Mouse (Mus musculus) neural tube, embryonic 15.5 days (tissue): ENCODE measurements around the gene Mt4. TPM values are rescaled to one million over a fixed set of nuclear protein-coding genes. Genes with fewer than 3 reads are reported as not detected.
"Not testable (repeated sequence)": the region's sequence is repeated elsewhere in the genome, so short reads cannot be mapped to it uniquely, and the experiment has no call there.

ENCODE experiments used
- ATAC-seq: fragments of 200-750 bp; cut with Nextera tagmentation; 2 replicates; pipeline ENCODE4 v1.8.0; 2017; ENCODE audit warnings: mild to moderate bottlenecking, moderate TSS enrichment, moderate library complexity; ENCODE audit not compliant: low FRiP score
- H3K27ac ChIP-seq: fragments of 300-500 bp; sonication (generic); replicated peaks from 2 replicates; pipeline ENCODE4 v1.5.1; 2015; ENCODE audit warnings: mild to moderate bottlenecking, inconsistent platforms
- H3K27me3 ChIP-seq: fragments of 300-500 bp; sonication (generic); replicated peaks from 2 replicates; pipeline ENCODE4 v1.6.1; 2015; ENCODE audit warnings: inconsistent platforms
- H3K36me3 ChIP-seq: fragments of 300-500 bp; sonication (generic); 2 replicates; pipeline ENCODE4 v1.6.1; 2015; ENCODE audit warnings: inconsistent platforms
- H3K4me1 ChIP-seq: fragments of 300-500 bp; sonication (generic); 2 replicates; pipeline ENCODE4 v1.6.1; 2015; ENCODE audit warnings: inconsistent platforms
- H3K4me2 ChIP-seq: fragments of 300-500 bp; sonication (generic); 2 replicates; pipeline ENCODE4 v1.6.1; 2015; ENCODE audit warnings: inconsistent platforms, mild to moderate bottlenecking, moderate library complexity
- H3K4me3 ChIP-seq: fragments of 300-500 bp; sonication (generic); replicated peaks from 2 replicates; pipeline ENCODE4 v1.5.1; 2015; ENCODE audit warnings: mild to moderate bottlenecking, inconsistent platforms
- H3K9ac ChIP-seq: fragments of 300-500 bp; sonication (generic); replicated peaks from 2 replicates; pipeline ENCODE4 v1.6.1; 2015; ENCODE audit warnings: mild to moderate bottlenecking, inconsistent platforms
- H3K9me3 ChIP-seq: fragments of 300-500 bp; sonication (generic); replicated peaks from 2 replicates; pipeline ENCODE4 v1.6.1; 2016; ENCODE audit warnings: inconsistent platforms
- WGBS: fragments of 180-500 bp; shearing (Covaris S2); methylation state at CpG from one replicate; pipeline ENCODE4 v1.1.7; 2015; ENCODE audit warnings: mixed read lengths; 5-methylcytosine and 5-hydroxymethylcytosine counted together
- polyA plus RNA-seq: library from polyadenylated mRNA; unstranded; fragments of >200 nt; fragmentation: Nextera tagmentation; extraction: Ambion mirVana; gene quantifications from 2 replicates; pipeline ENCODE4 v1.2.1, GENCODE M21; 2015

The Mt4 gene
- polyA plus RNA-seq, 1 experiment from 2014 or later, result not detected

- no peak overlapping the region for H3K4me3 ChIP-seq
- no peaks in the 10 kb centered on the region for H3K27me3 ChIP-seq
- H3K4me1 ChIP-seq, result peaks cover 3% of the 10 kb centered on the region; the same call in 1 of the 2 replicates
- ATAC-seq, result no peak
- no peak overlapping the region for H3K27ac ChIP-seq
- 68% methylated on average over 1 of the region's 1 CpGs for WGBS
- H3K36me3 ChIP-seq, result no peaks in the 10 kb centered on the region
- no peak overlapping the region for H3K9ac ChIP-seq
- no peak overlapping the region for H3K4me2 ChIP-seq
- H3K9me3 ChIP-seq, result no peaks in the 10 kb centered on the region
Observed at GRCm38 (mm10) chr8:94113435-94113834, 23.6 kb upstream of the Mt4 start.

GRCm38 (mm10) chr8:94113972-94114371 is 23.0 kb upstream of the Mt4 start:
- Histone ChIP-seq H3K4me1 (peaks cover 8% of the 10 kb centered on the region), H3K9me3 (no peaks in the 10 kb centered on the region), H3K27ac (no peak overlapping the region), H3K4me3 (no peak overlapping the region), H3K36me3 (no peaks in the 10 kb centered on the region), H3K4me2 (no peak overlapping the region), H3K9ac (no peak overlapping the region), H3K27me3 (no peaks in the 10 kb centered on the region)
- WGBS, result 87% methylated on average over 2 of the region's 2 CpGs
- no peak for ATAC-seq

GRCm38 (mm10) chr8:94118776-94119430 is 18.1 kb upstream of the Mt4 start:
- peak; percentile 85 for ATAC-seq
- Histone ChIP-seq H3K4me2 (peak overlapping the region; percentile 25), H3K4me3 (no peak overlapping the region), H3K36me3 (no peaks in the 10 kb centered on the region), H3K27ac (peak overlapping the region; percentile 74), H3K4me1 (peaks cover 14% of the 10 kb centered on the region), H3K9me3 (no peaks in the 10 kb centered on the region), H3K9ac (no peak overlapping the region), H3K27me3 (no peaks in the 10 kb centered on the region)
- WGBS, result 3% methylated on average over 6 of the region's 6 CpGs

DNA sequence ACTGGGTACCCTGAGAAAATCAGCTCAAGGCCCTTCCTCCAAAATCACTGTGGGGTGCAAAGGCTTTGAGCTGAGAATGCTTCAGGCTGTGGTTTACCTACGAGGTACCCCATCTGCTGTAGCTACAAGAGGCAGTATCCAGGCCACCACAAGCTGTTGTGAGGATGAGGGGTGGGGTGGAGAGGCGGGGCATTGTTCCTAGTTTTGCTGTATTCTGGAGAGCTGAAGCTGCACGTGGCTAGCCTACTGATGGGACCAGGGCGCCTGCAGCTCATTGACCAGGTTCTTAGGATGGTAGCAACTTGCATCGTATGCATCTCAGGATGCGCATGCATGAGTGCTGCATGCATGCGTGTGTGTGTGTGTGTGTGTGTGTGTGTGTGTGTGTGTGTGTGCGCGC is 15.4 kb upstream of the Mt4 start:
- Histone ChIP-seq H3K4me3 (no peak overlapping the region), H3K36me3 (no peaks in the 10 kb centered on the region), H3K27ac (peak overlapping the region; percentile 25; the same call in 1 of the 2 replicates), H3K9me3 (no peaks in the 10 kb centered on the region), H3K27me3 (no peaks in the 10 kb centered on the region), H3K9ac (no peak overlapping the region), H3K4me2 (no peak overlapping the region), H3K4me1 (peaks cover 14% of the 10 kb centered on the region)
- no peak for ATAC-seq
- WGBS, result 80% methylated on average over 9 of the region's 9 CpGs

GRCm38 (mm10) chr8:94122711-94123468 is 14.1 kb upstream of the Mt4 start:
- Histone ChIP-seq H3K9me3 (no peaks in the 10 kb centered on the region), H3K4me3 (no peak overlapping the region), H3K9ac (no peak overlapping the region), H3K27me3 (no peaks in the 10 kb centered on the region), H3K36me3 (no peaks in the 10 kb centered on the region), H3K4me1 (peaks cover 19% of the 10 kb centered on the region), H3K27ac (no peak overlapping the region), H3K4me2 (no peak overlapping the region)
- WGBS, result 41% methylated on average over 8 of the region's 8 CpGs
- ATAC-seq, result no peak

DNA sequence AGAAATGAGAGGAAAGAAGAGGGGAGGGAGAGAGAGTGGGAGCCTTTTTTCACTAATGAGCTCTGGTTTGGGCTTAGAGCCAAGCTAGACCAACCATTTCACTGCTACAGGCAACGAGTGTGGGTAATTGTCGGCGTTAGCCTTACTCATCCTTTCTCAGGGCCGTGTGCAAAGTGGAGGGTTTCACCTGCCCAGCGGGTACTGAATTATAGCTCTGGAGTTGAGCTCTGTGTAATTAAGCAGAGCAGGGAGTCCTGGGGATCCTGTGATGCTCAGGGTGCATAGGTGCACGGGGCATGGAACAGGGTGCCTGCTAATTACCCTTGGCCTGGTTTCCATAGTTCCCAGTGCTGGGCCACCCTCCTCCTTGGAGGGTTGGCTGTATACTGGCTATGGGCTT is 9.3 kb upstream of the Mt4 start:
- Histone ChIP-seq H3K9me3 (no peaks in the 10 kb centered on the region), H3K27ac (no peak overlapping the region), H3K4me2 (no peak overlapping the region), H3K9ac (no peak overlapping the region), H3K27me3 (no peaks in the 10 kb centered on the region), H3K36me3 (no peaks in the 10 kb centered on the region), H3K4me1 (peaks cover 7% of the 10 kb centered on the region; the same call in 1 of the 2 replicates), H3K4me3 (no peak overlapping the region)
- ATAC-seq, result no peak
- 46% methylated on average over 6 of the region's 6 CpGs for WGBS

DNA sequence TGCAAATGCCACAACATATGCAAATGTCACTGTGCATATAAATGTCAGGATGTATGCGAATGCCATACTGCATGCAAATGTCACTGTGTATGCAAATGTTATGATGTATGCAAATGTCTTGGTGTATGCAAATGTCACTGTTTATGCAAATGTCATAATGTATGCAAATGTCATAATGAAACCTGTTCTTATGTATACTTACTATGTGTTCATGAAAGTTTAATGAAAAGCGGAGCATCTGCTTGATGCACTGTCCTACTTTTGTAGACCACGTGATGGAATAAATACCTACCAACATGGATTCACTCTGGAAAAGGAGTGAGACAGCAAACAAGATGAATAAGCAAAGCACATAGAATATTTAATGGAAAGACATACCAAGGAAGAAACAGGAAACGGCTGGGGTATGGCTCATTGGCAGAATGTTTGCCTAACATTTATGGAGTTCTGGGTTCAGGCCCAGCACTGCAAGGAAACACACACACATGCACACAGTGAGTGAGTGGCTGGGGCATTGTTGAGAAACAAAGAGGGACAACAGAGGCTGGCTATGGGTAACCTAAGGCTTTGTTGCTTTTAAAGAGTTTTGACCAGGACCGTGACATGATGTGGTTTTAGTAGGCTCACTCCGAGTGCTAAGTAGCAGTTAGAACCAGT is 7.7 kb upstream of the Mt4 start:
- no peaks in the 10 kb centered on the region for H3K9me3 ChIP-seq
- H3K4me2 ChIP-seq, result no peak overlapping the region
- no peak for ATAC-seq
- no peak overlapping the region for H3K27ac ChIP-seq
- H3K27me3 ChIP-seq, result no peaks in the 10 kb centered on the region
- no peak overlapping the region for H3K4me3 ChIP-seq
- no peaks in the 10 kb centered on the region for H3K36me3 ChIP-seq
- 0 out of 2 replicates have a peak, but pooled peaks cover 4% of the 10 kb centered on the region for H3K4me1 ChIP-seq
- 67% methylated on average over 6 of the region's 6 CpGs for WGBS
- no peak overlapping the region for H3K9ac ChIP-seq

DNA sequence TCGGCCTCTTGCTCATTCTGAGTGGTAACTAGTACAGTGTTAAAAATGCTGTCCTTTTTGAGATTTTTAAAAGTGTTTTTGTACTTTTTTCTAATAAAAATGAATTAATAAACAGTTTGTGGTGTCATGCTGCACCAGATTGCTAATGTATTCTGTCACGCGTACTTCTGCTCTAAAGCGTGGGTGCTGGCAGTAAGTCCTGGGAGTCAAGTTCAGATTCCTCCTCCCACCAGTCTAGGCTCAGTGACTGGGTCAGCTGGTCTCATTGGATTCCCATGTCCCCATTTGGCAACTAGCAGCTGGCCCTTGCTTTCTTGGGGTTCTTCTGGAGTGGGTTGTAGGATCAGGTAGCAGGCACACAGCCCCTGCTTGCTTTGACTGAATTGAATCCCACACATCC is 6.9 kb upstream of the Mt4 start:
- H3K9me3 ChIP-seq, result no peaks in the 10 kb centered on the region
- H3K4me1 ChIP-seq, result 0 out of 2 replicates have a peak, but pooled peaks cover 4% of the 10 kb centered on the region
- H3K36me3 ChIP-seq, result no peaks in the 10 kb centered on the region
- WGBS, result 90% methylated on average over 4 of the region's 4 CpGs
- H3K4me3 ChIP-seq, result no peak overlapping the region
- H3K27ac ChIP-seq, result no peak overlapping the region
- H3K4me2 ChIP-seq, result no peak overlapping the region
- H3K27me3 ChIP-seq, result no peaks in the 10 kb centered on the region
- ATAC-seq, result no peak
- no peak overlapping the region for H3K9ac ChIP-seq

- no peaks in the 10 kb centered on the region for H3K36me3 ChIP-seq
- H3K4me2 ChIP-seq, result no peak overlapping the region
- no peak overlapping the region for H3K4me3 ChIP-seq
- ATAC-seq, result no peak
- 57% methylated on average over 5 of the region's 5 CpGs for WGBS
- H3K4me1 ChIP-seq, result 0 out of 2 replicates have a peak, but pooled peaks cover 4% of the 10 kb centered on the region
- H3K27me3 ChIP-seq, result no peaks in the 10 kb centered on the region
- no peak overlapping the region for H3K27ac ChIP-seq
- H3K9me3 ChIP-seq, result no peaks in the 10 kb centered on the region
- H3K9ac ChIP-seq, result no peak overlapping the region
Observed at GRCm38 (mm10) chr8:94132096-94132495, 4.9 kb upstream of the Mt4 start.

- H3K4me1 ChIP-seq, ATAC-seq, H3K4me3 ChIP-seq, H3K27ac ChIP-seq, H3K9ac ChIP-seq, H3K27me3 ChIP-seq, H3K9me3 ChIP-seq, H3K36me3 ChIP-seq, H3K4me2 ChIP-seq: not testable (repeated sequence)
- WGBS, result 76% methylated on average over 3 of the region's 3 CpGs
Observed at GRCm38 (mm10) chr8:94134601-94135000, 2.4 kb upstream of the Mt4 start.

DNA sequence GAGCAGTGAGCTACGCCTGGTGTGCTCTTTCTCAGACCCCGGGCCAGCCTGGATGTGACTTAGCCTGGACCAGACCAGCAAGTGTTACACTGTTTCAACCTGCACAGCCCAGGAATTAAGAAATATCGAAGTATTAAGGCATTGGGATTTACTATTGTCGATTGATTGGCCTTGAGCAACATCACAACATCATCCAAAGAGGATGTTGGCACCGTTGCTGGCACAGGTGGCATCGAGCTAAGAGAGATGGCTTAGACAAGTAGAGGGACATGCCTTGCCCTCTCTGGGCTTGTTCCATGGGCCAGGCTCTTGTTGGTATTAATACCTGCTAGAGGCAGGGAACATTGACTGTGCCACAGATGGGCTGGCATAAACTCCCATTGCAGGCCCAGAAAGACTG is 1.4 kb upstream of the Mt4 start:
- no peaks in the 10 kb centered on the region for H3K27me3 ChIP-seq
- no peaks in the 10 kb centered on the region for H3K4me1 ChIP-seq
- H3K27ac ChIP-seq, result no peak overlapping the region
- 97% methylated on average over 6 of the region's 6 CpGs for WGBS
- no peak overlapping the region for H3K4me3 ChIP-seq
- no peak overlapping the region for H3K9ac ChIP-seq
- H3K4me2 ChIP-seq, result no peak overlapping the region
- no peaks in the 10 kb centered on the region for H3K36me3 ChIP-seq
- no peak for ATAC-seq
- H3K9me3 ChIP-seq, result no peaks in the 10 kb centered on the region

- Histone ChIP-seq H3K9ac (no peak overlapping the region), H3K27ac (no peak overlapping the region), H3K4me1 (no peaks in the 10 kb centered on the region), H3K27me3 (no peaks in the 10 kb centered on the region), H3K4me2 (no peak overlapping the region), H3K4me3 (no peak overlapping the region), H3K36me3 (no peaks in the 10 kb centered on the region), H3K9me3 (no peaks in the 10 kb centered on the region)
- 88% methylated on average over 7 of the region's 7 CpGs for WGBS
- no peak for ATAC-seq
Observed at GRCm38 (mm10) chr8:94136192-94136591, 805 bp upstream of the Mt4 start.
